Mouse (Mus musculus) MEL (cell line): ENCODE measurements around the gene Atrnl1.

Experiments used
- CTCF ChIP-seq, 3 experiments: IDR thresholded peaks in 2 of 3; conservative IDR thresholded peaks in 1 of 3; 2 replicates each; pipeline ENCODE4 v1.5.1; 2011 to 2012; ENCODE audit warnings: low read length in 3 of 3, low read depth in 2 of 3, mild to moderate bottlenecking in 2 of 3, improper control_type of control experiment in 1 of 3, inconsistent platforms in 1 of 3, mixed read lengths in 1 of 3, moderate library complexity in 1 of 3; ENCODE audit not compliant: control insufficient read depth in 1 of 3, insufficient read depth in 1 of 3, poor library complexity in 1 of 3, severe bottlenecking in 1 of 3
- ELF1 ChIP-seq: IDR thresholded peaks from 2 replicates; pipeline ENCODE4 v1.6.1; 2014; ENCODE audit warnings: low read depth, mild to moderate bottlenecking, inconsistent platforms, low read length, improper control_type of control experiment, moderate library complexity
- ETS1 ChIP-seq: IDR thresholded peaks from 2 replicates; pipeline ENCODE4 v1.6.1; 2012; ENCODE audit warnings: low read depth, mild to moderate bottlenecking, inconsistent platforms, low read length, improper control_type of control experiment, moderate library complexity
- GATA1 ChIP-seq: IDR thresholded peaks from 2 replicates; pipeline ENCODE4 v1.6.1; 2011; ENCODE audit warnings: low read depth, low read length, improper control_type of control experiment
- JUND ChIP-seq: IDR thresholded peaks from 2 replicates; pipeline ENCODE4 v1.6.1; 2011; ENCODE audit warnings: low read depth, mild to moderate bottlenecking, improper control_type of control experiment, low read length
- MAFK ChIP-seq: IDR thresholded peaks from 2 replicates; pipeline ENCODE4 v1.6.1; 2011; ENCODE audit warnings: low read depth, mild to moderate bottlenecking, low read length, improper control_type of control experiment, borderline replicate concordance
- MEF2A ChIP-seq: IDR thresholded peaks from 2 replicates; pipeline ENCODE4 v1.6.1; 2014; ENCODE audit warnings: low read depth, mild to moderate bottlenecking, inconsistent platforms, low read length, improper control_type of control experiment; ENCODE audit not compliant: poor library complexity, insufficient replicate concordance, severe bottlenecking; ENCODE audit errors: extremely low read depth
- POLR2A ChIP-seq, 2 experiments: IDR thresholded peaks; 2 replicates each; pipeline ENCODE4 v1.6.1; 2011 to 2012; ENCODE audit warnings: low read length in 2 of 2, mild to moderate bottlenecking in 2 of 2, control low read depth in 1 of 2, improper control_type of control experiment in 1 of 2, low read depth in 1 of 2, moderate library complexity in 1 of 2; ENCODE audit not compliant: control insufficient read depth in 1 of 2, insufficient read depth in 1 of 2, poor library complexity in 1 of 2
- POLR2AphosphoS2 ChIP-seq: IDR thresholded peaks from 2 replicates; pipeline ENCODE4 v1.6.1; 2011; ENCODE audit warnings: low read length, improper control_type of control experiment
- POLR2AphosphoS5 ChIP-seq: IDR thresholded peaks from 2 replicates; pipeline ENCODE4 v1.6.1; 2012; ENCODE audit warnings: low read depth, borderline replicate concordance, mild to moderate bottlenecking, inconsistent platforms, low read length, moderate library complexity, mixed read lengths
- RAD21 ChIP-seq: IDR thresholded peaks from 2 replicates; pipeline ENCODE4 v1.6.1; 2011; ENCODE audit warnings: mild to moderate bottlenecking, low read depth, low read length, improper control_type of control experiment
- RCOR1 ChIP-seq: IDR thresholded peaks from 2 replicates; pipeline ENCODE4 v1.6.1; 2012; ENCODE audit warnings: low read depth, mild to moderate bottlenecking, inconsistent platforms, low read length, improper control_type of control experiment
- ZNF384 ChIP-seq: IDR thresholded peaks from 2 replicates; pipeline ENCODE4 v1.6.1; 2012; ENCODE audit warnings: low read depth, mild to moderate bottlenecking, inconsistent platforms, low read length, improper control_type of control experiment

DNA sequence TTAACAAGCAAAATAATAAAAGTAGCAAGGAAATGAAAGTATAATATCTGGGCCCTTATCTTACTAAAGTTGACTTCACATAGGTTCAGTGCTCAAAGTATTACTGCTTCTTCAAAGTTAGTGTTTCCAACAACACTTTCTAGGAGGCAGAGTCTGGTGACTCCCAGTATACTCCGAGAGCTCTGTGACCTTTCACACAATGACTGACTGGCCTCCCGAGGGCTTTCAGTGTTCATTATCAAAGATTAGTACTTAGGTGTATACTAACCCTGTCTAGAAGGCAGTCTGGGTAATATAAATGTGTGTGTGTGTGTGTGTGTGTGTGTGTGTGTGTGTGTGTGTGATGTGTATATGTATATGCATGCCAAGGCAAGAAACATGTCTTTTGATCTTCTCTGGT, 332.5 kb downstream of the Atrnl1 start:
- TF ChIP-seq JUND (no peak), ZNF384 (no peak), MAFK (no peak), GATA1 (no peak), CTCF (IDR thresholded peaks at IDR 0.05 in 2 of 3, conservative IDR thresholded peaks at IDR 0.05 in 1 of 3; ENCODE audit: control insufficient read depth in 1 of 3, insufficient read depth in 1 of 3, low read depth in 2 of 3, low read length in 3 of 3, poor library complexity in 1 of 3, severe bottlenecking in 1 of 3) (no peak), RAD21 (no peak), POLR2AphosphoS2 (no peak), POLR2AphosphoS5 (no peak), ELF1 (no peak), RCOR1 (no peak), POLR2A (IDR thresholded peaks at IDR 0.05; ENCODE audit: control insufficient read depth in 1 of 2, insufficient read depth in 1 of 2, low read depth in 1 of 2, low read length in 2 of 2, poor library complexity in 1 of 2) (no peak), ETS1 (no peak), MEF2A (no peak)
